Mouse (Mus musculus): ENCODE results near the gene Tedc2. TPM values are rescaled to one million over a fixed set of nuclear protein-coding genes. Genes with fewer than 3 reads are reported as not detected.

The Tedc2 gene
- polyA plus RNA-seq, 1 experiment: 24.5 TPM

DNA sequence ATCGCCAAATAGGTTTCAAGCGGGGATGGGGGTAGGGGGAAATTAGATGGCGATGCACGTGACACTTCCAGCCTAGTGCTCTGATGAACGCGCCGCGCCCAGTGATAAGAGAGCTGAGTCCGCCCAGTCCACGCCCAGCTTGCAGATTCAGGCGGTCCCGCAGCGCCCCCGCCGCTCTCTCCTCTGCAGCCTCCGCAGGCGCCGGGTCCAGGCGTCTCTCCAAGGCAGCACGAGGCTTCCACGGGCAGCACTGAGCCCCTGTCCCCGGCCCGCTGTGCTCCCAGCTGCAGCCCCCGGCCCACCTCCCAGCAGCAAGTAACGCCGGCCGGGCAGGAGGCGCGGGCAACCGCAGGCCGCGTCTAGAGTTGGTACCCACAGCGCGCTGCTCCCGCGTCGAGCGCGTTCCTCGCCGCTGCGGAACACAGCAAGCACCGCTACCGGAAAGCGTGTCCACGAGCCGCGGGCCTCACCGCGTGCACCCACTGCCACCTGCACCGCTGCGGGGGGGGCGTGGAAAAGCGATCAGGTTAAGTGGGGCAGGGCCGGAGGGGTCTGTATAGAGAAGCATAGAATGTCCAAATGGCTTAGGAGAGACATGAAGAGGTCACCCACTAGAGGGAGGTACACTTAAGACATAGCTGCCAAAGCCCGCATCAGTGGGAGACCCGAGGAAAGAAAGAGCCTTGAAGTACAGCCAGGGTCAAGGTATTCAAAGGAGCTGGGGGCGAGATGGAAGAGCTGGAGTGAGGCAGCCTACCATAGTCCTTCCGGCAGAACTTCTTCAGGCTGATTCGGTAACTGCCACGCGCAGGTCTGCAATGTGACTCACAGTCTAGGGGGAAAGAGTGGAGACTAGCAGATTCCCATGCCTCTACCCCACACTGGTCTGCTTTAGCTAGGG lies 13.9 kb downstream of the Tedc2 start:
- no peak overlapping the region for H3K27ac ChIP-seq (ENCODE audit: insufficient read depth, low read length)
- H3K36me3 ChIP-seq (ENCODE audit: control insufficient read depth, insufficient read depth, low read length, poor library complexity, severe bottlenecking): no peaks in the 10 kb centered on the region
- H3K4me3 ChIP-seq (ENCODE audit: low read depth, low read length): peak overlapping the region; percentile 41
- peaks cover 5% of the 10 kb centered on the region for H3K4me1 ChIP-seq (ENCODE audit: control insufficient read depth, insufficient read depth, low read length)
- no peaks in the 10 kb centered on the region for H3K27me3 ChIP-seq (ENCODE audit: control insufficient read depth, insufficient read depth, low read length, poor library complexity, severe bottlenecking)
- TF ChIP-seq POLR2A (IDR thresholded peaks at IDR 0.05; ENCODE audit: insufficient read depth, low read length) (no peak), EP300 (IDR thresholded peaks at IDR 0.05; ENCODE audit: insufficient read depth, low read depth, low read length) (0 out of 2 replicates have a peak, but pooled peaks have one; percentile 35), CTCF (IDR thresholded peaks at IDR 0.05; ENCODE audit: low read depth, low read length) (peak; percentile 11)
- H3K9ac ChIP-seq (ENCODE audit: low read depth, poor library complexity, severe bottlenecking): peak overlapping the region; percentile 77; the same call in 1 of the 2 replicates
- no peaks in the 10 kb centered on the region for H3K9me3 ChIP-seq (replicated peaks; ENCODE audit: control insufficient read depth, insufficient read depth, low read length, poor library complexity, severe bottlenecking)

GRCm38 (mm10) chr17:24205908-24206361 lies 14.7 kb downstream of the Tedc2 start:
- Histone ChIP-seq H3K9me3 (replicated peaks; ENCODE audit: control insufficient read depth, insufficient read depth, low read length, poor library complexity, severe bottlenecking) (no peaks in the 10 kb centered on the region), H3K27ac (ENCODE audit: insufficient read depth, low read length) (no peak overlapping the region), H3K9ac (ENCODE audit: low read depth, poor library complexity, severe bottlenecking) (peak overlapping the region; percentile 77), H3K4me1 (ENCODE audit: control insufficient read depth, insufficient read depth, low read length) (peaks cover 4% of the 10 kb centered on the region), H3K27me3 (ENCODE audit: control insufficient read depth, insufficient read depth, low read length, poor library complexity, severe bottlenecking) (no peaks in the 10 kb centered on the region), H3K4me3 (ENCODE audit: low read depth, low read length) (peak overlapping the region; percentile 57), H3K36me3 (ENCODE audit: control insufficient read depth, insufficient read depth, low read length, poor library complexity, severe bottlenecking) (no peaks in the 10 kb centered on the region)
- TF ChIP-seq EP300 (IDR thresholded peaks at IDR 0.05; ENCODE audit: insufficient read depth, low read depth, low read length) (no peak), POLR2A (IDR thresholded peaks at IDR 0.05; ENCODE audit: insufficient read depth, low read length) (no peak), CTCF (IDR thresholded peaks at IDR 0.05; ENCODE audit: low read depth, low read length) (no peak)

GRCm38 (mm10) chr17:24205284-24205888 lies 15.3 kb downstream of the Tedc2 start, which contains the start of gene Tbc1d24:
TSS of gene Tbc1d24 (minus strand) at chr17:24205562.
- no peaks in the 10 kb centered on the region for H3K9me3 ChIP-seq (replicated peaks; ENCODE audit: control insufficient read depth, insufficient read depth, low read length, poor library complexity, severe bottlenecking)
- no peak within 1 kb of the TSS for H3K27ac ChIP-seq (ENCODE audit: insufficient read depth, low read length)
- no peak for TF ChIP-seq CTCF (IDR thresholded peaks at IDR 0.05; ENCODE audit: low read depth, low read length)
- no peak for TF ChIP-seq POLR2A (IDR thresholded peaks at IDR 0.05; ENCODE audit: insufficient read depth, low read length)
- TF ChIP-seq EP300 (IDR thresholded peaks at IDR 0.05; ENCODE audit: insufficient read depth, low read depth, low read length): no peak
- no peaks in the 10 kb centered on the region for H3K27me3 ChIP-seq (ENCODE audit: control insufficient read depth, insufficient read depth, low read length, poor library complexity, severe bottlenecking)
- peak within 1 kb of the TSS; percentile 77 for H3K9ac ChIP-seq (ENCODE audit: low read depth, poor library complexity, severe bottlenecking)
- no peaks in the 10 kb centered on the region for H3K36me3 ChIP-seq (ENCODE audit: control insufficient read depth, insufficient read depth, low read length, poor library complexity, severe bottlenecking)
- H3K4me3 ChIP-seq (ENCODE audit: low read depth, low read length): peak within 1 kb of the TSS; percentile 75
- H3K4me1 ChIP-seq (ENCODE audit: control insufficient read depth, insufficient read depth, low read length): peaks cover 2% of the 10 kb centered on the region

DNA sequence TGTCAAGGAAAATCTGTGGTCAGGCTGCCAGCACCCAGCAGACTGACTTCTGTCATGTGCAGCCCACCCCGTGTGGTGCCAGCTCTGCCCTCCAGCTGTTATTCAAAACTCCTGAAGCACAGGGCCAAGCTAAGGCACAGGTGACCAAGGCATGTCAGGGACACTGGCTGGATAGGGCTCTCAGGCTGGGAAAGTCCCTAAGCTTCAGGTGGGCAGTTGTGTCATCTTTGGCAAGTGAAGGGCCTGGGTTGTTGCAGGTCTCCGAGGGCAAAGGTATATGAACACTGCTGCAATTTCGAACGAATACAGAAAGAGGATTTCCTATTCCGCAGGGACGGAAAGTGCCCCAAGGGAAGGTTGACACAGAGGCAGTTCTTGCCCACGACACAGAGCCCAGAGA lies 15.8 kb downstream of the Tedc2 start:
- peak overlapping the region; percentile 75 for H3K4me3 ChIP-seq (ENCODE audit: low read depth, low read length)
- no peak overlapping the region for H3K27ac ChIP-seq (ENCODE audit: insufficient read depth, low read length)
- peaks cover 4% of the 10 kb centered on the region for H3K4me1 ChIP-seq (ENCODE audit: control insufficient read depth, insufficient read depth, low read length)
- H3K9me3 ChIP-seq (replicated peaks; ENCODE audit: control insufficient read depth, insufficient read depth, low read length, poor library complexity, severe bottlenecking): no peaks in the 10 kb centered on the region
- H3K9ac ChIP-seq (ENCODE audit: low read depth, poor library complexity, severe bottlenecking): peak overlapping the region; percentile 77
- no peaks in the 10 kb centered on the region for H3K36me3 ChIP-seq (ENCODE audit: control insufficient read depth, insufficient read depth, low read length, poor library complexity, severe bottlenecking)
- TF ChIP-seq EP300 (IDR thresholded peaks at IDR 0.05; ENCODE audit: insufficient read depth, low read depth, low read length): no peak
- TF ChIP-seq CTCF (IDR thresholded peaks at IDR 0.05; ENCODE audit: low read depth, low read length): no peak
- no peak for TF ChIP-seq POLR2A (IDR thresholded peaks at IDR 0.05; ENCODE audit: insufficient read depth, low read length)
- H3K27me3 ChIP-seq (ENCODE audit: control insufficient read depth, insufficient read depth, low read length, poor library complexity, severe bottlenecking): no peaks in the 10 kb centered on the region

DNA sequence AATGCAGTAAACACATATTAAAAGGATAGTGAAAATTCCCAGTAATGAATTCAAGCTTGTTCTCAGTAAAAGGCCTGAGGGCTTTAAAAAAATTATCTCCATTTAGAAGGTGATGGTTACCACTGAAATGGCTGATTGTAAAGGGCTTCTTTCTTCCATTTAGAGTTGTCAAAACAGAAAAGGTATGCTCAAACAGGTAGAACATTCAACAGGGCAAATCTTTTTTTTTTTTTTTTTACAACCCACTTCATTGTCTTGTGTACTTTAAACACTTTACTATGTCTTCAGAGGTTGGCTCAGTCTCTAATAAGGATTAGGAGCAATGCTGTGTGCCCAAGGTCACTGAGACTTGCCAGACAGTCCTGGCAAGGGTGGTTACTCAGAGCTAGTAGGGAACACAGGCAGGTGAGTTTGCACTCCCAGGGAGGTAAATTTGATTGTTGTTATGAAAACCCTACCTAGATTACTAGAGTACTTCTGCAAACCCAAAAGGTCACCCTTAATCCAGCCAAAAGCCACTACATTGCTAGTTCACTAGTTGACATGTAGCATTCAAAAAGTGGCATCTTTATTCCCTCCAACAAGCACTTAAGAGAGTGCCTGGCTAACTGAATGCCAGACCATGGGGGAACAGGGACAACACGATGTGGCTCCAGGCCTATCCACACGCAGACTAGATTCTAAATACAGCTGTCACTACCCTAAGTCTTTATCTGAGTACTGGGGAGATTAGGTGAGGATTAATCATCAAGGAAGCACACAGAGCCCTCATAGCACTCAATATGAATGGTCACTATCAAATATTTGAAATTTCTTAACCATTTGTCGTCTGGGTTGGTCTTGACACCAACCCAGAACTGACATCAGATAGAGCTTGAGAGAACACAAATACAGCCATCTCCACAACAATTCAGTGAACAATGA lies 16.8 kb downstream of the Tedc2 start:
- no peaks in the 10 kb centered on the region for H3K9me3 ChIP-seq (replicated peaks; ENCODE audit: control insufficient read depth, insufficient read depth, low read length, poor library complexity, severe bottlenecking)
- peak overlapping the region; percentile 79 for H3K27ac ChIP-seq (ENCODE audit: insufficient read depth, low read length)
- H3K9ac ChIP-seq (ENCODE audit: low read depth, poor library complexity, severe bottlenecking): no peak overlapping the region
- no peaks in the 10 kb centered on the region for H3K27me3 ChIP-seq (ENCODE audit: control insufficient read depth, insufficient read depth, low read length, poor library complexity, severe bottlenecking)
- peaks cover 10% of the 10 kb centered on the region for H3K4me1 ChIP-seq (ENCODE audit: control insufficient read depth, insufficient read depth, low read length)
- TF ChIP-seq EP300 (IDR thresholded peaks at IDR 0.05; ENCODE audit: insufficient read depth, low read depth, low read length) (no peak), CTCF (IDR thresholded peaks at IDR 0.05; ENCODE audit: low read depth, low read length) (no peak), POLR2A (IDR thresholded peaks at IDR 0.05; ENCODE audit: insufficient read depth, low read length) (no peak)
- no peak overlapping the region for H3K4me3 ChIP-seq (ENCODE audit: low read depth, low read length)
- H3K36me3 ChIP-seq (ENCODE audit: control insufficient read depth, insufficient read depth, low read length, poor library complexity, severe bottlenecking): no peaks in the 10 kb centered on the region
